Mouse (Mus musculus): Measurements from ENCODE around the gene Esm1. TPM values are rescaled to one million over a fixed set of nuclear protein-coding genes. Genes with fewer than 3 reads are reported as not detected.

Gene Esm1
- polyA plus RNA-seq (2015; fragmentation: Nextera tagmentation; extraction: Ambion mirVana), result 2.7 and 3.1 TPM in 2 replicates

DNA sequence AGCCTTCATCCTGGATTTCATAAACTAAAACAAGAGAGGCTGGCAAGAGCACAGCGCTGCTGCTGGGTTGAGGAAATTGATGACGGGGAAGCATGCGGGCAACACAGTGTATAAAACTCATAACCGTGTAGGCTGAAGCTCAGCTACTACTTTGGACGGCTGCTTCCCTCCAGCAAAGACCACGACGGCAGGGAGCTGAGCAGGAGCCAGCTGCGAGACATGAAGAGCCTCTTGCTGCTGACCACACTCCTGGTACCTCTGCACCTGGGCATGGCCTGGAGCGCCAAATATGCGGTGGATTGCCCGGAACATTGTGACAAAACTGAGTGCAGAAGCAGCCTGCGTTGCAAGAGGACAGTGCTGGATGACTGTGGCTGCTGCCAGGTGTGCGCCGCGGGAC lies at the start of gene Esm1:
TSS of gene Esm1 (plus strand) at position 36 of the 400 bp plus-strand sequence.
- Histone ChIP-seq H3K4me1 (peaks cover 8% of the 10 kb centered on the region), H3K4me3 (replicated peaks) (0 out of 2 replicates have a peak within 1 kb of the TSS, but pooled peaks have one; percentile 4), H3K27me3 (peaks cover 16% of the 10 kb centered on the region), H3K9me3 (replicated peaks) (no peaks in the 10 kb centered on the region), H3K9ac (no peak within 1 kb of the TSS), H3K4me2 (replicated peaks) (peak within 1 kb of the TSS; percentile 19; the same call in 1 of the 2 replicates), H3K27ac (replicated peaks) (no peak within 1 kb of the TSS), H3K36me3 (no peaks in the 10 kb centered on the region)
- no peak for ATAC-seq (ENCODE audit: insufficient number of reproducible peaks, low FRiP score, low TSS enrichment, low read depth)
- WGBS, result 28% methylated on average over 15 of the region's 15 CpGs

DNA sequence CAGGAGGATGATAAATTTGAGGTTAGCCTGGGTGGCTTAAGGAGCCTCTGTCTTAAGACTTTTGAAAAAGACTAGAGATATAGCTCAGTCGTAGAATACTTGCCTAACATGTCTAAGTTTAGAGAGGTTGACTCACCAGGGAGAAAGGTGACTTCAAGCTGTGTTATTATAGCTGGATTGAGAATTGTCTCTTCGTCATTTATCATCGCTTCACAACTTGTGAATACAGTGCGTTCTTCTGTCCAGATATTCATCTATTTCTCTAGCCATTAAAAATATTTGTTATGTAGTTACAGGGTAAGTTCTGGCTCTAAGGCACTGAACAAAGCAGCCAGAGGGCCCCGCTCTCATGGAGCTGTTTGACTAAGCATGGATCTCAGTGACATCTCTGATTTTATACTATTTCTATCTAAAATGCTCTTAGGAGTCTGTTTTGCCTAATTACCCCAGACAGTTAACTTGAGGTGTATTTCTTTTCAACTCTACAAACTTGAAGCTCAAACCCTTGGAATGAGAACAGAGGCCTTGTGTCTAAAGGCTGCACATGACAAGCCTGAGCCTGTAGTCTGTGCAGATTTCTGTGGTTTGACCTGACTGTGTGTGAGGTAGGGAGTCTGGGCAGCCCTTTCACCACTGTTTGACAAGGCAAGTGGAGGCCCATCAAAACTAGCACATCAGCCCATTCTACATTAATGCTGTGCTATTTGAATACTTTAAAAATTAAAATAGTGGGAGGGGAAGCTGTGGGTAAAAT lies 45.0 kb upstream of the Esm1 start:
- Histone ChIP-seq H3K27ac (replicated peaks) (no peak overlapping the region), H3K4me1 (no peaks in the 10 kb centered on the region), H3K36me3 (no peaks in the 10 kb centered on the region), H3K9ac (no peak overlapping the region), H3K4me2 (replicated peaks) (no peak overlapping the region), H3K4me3 (replicated peaks) (no peak overlapping the region), H3K9me3 (replicated peaks) (no peaks in the 10 kb centered on the region), H3K27me3 (no peaks in the 10 kb centered on the region)
- no peak for ATAC-seq (ENCODE audit: insufficient number of reproducible peaks, low FRiP score, low TSS enrichment, low read depth)
- WGBS, result 75% methylated on average over 5 of the region's 5 CpGs

DNA sequence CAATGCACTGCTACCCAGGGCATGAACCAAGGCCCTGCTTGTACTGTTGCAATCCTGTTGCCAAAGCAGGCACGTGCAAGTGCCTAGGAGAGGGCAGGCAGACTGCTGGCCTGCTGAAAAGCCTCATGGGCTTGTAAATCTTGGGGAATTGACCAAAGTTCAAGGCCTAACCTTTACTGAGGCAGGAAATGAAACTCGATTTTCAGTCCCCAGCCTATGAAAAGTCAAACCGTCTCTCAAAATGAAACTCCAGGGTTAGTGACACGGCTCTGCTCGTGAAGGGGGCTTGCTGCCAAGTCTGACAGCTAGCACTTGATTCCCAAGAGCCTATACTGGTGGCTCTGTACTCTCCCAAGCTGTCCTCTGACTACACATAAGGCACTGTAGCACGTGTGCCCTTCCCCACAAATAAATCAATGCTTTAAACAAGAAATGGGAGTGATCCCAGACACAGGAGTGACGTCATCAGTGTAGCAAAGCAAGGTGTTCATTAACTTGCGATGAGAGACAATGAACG lies 41.4 kb upstream of the Esm1 start:
- Histone ChIP-seq H3K4me3 (replicated peaks) (no peak overlapping the region), H3K27me3 (no peaks in the 10 kb centered on the region), H3K9me3 (replicated peaks) (no peaks in the 10 kb centered on the region), H3K27ac (replicated peaks) (no peak overlapping the region), H3K4me2 (replicated peaks) (no peak overlapping the region), H3K36me3 (no peaks in the 10 kb centered on the region), H3K4me1 (no peaks in the 10 kb centered on the region), H3K9ac (no peak overlapping the region)
- WGBS, result 75% methylated on average over 9 of the region's 9 CpGs
- ATAC-seq (ENCODE audit: insufficient number of reproducible peaks, low FRiP score, low TSS enrichment, low read depth), result no peak

DNA sequence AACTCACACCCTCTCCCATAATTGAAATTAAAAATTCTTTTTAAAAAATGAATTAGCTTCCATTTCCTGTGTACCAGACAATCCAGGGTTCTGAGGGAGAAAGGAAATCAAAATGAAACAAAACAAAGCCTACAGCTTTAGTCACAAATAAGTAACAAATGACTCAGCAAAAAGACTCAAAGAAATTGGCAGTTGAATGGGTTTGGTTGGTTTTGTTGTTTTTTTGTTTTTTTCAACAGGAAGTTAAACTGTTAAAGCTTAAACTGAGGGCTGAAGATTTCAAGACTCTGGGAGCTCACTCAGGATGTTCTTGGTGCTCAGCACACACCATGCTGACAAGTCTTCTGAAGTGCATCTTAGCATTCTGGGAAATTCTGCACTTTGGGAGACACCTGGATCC lies 39.2 kb upstream of the Esm1 start:
- Histone ChIP-seq H3K9me3 (replicated peaks) (no peaks in the 10 kb centered on the region), H3K27me3 (no peaks in the 10 kb centered on the region), H3K9ac (no peak overlapping the region), H3K4me1 (no peaks in the 10 kb centered on the region), H3K27ac (replicated peaks) (no peak overlapping the region), H3K4me2 (replicated peaks) (no peak overlapping the region), H3K4me3 (replicated peaks) (no peak overlapping the region), H3K36me3 (no peaks in the 10 kb centered on the region)
- no peak for ATAC-seq (ENCODE audit: insufficient number of reproducible peaks, low FRiP score, low TSS enrichment, low read depth)

DNA sequence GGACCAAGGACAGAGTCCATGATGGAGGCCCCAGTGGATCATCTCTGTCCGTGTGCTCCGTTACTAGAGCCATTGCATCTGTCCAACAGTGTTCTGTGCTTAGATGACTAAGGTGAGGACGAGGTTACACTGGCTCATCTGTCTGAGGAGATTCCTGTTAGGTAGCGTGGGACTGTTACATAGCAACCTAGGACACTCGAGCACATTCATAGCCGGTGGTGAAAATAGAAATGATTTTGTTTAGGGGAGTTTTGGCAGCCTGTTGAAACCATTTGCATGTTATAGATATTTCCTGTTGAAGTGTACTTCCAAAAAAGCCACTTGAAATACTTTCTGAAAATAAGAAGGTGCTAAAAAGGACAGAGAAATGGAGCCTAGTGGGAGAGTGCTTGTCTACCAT lies 35.3 kb upstream of the Esm1 start:
- H3K9me3 ChIP-seq (replicated peaks), result no peaks in the 10 kb centered on the region
- no peak overlapping the region for H3K4me2 ChIP-seq (replicated peaks)
- no peak overlapping the region for H3K4me3 ChIP-seq (replicated peaks)
- H3K36me3 ChIP-seq, result no peaks in the 10 kb centered on the region
- H3K27me3 ChIP-seq, result no peaks in the 10 kb centered on the region
- H3K27ac ChIP-seq (replicated peaks), result no peak overlapping the region
- 0 out of 2 replicates have a peak, but pooled peaks cover 2% of the 10 kb centered on the region for H3K4me1 ChIP-seq
- no peak; the same call in 1 of the 2 replicates for ATAC-seq (ENCODE audit: insufficient number of reproducible peaks, low FRiP score, low TSS enrichment, low read depth)
- 76% methylated on average over 6 of the region's 6 CpGs for WGBS
- no peak overlapping the region for H3K9ac ChIP-seq

DNA sequence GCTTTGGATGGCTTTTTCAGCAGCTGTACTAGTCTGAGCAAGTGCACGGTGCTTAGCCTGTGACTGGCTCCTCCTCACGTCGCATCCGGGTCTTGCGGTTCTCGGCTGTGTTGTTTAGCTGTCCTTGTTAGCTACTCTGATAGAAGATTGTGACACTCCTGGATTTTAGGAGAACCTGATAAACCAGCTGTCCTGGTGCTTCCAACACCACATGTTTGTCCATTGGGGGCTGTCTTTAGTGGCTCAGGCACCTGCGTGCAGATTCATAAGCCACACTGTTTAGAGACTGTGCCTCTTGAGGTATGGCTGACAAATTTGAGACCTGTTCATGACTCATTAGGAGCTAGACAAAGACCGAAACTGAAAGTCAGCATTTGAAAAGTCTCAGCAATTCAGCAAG lies 26.1 kb upstream of the Esm1 start:
- Histone ChIP-seq H3K27ac (replicated peaks) (peak overlapping the region; percentile 29; the same call in 1 of the 2 replicates), H3K9me3 (replicated peaks) (no peaks in the 10 kb centered on the region), H3K4me3 (replicated peaks) (no peak overlapping the region), H3K4me2 (replicated peaks) (no peak overlapping the region), H3K36me3 (no peaks in the 10 kb centered on the region), H3K9ac (no peak overlapping the region), H3K27me3 (no peaks in the 10 kb centered on the region), H3K4me1 (no peaks in the 10 kb centered on the region)
- no peak for ATAC-seq (ENCODE audit: insufficient number of reproducible peaks, low FRiP score, low TSS enrichment, low read depth)
- WGBS, result 74% methylated on average over 8 of the region's 8 CpGs

DNA sequence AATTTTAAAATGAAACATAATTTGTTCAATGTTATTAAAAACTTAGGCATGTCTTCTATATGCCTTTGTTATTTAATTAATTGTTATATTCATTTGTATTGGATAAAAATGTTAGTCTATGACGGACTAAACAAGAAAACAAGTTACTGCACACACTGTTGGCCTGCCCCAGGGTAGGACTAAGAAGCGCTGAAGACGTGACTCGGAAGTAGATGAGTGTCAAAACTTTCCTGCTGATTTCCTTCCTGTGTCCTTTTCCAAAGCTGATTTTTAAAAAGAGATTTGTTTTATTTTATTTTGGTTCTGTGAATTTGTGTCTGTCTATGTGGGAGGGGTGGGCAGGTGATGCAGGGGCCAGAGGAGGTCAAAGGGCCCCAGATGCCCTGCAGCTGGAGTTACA lies 25.7 kb upstream of the Esm1 start:
- no peak overlapping the region for H3K9ac ChIP-seq
- H3K36me3 ChIP-seq, result no peaks in the 10 kb centered on the region
- H3K4me2 ChIP-seq (replicated peaks), result no peak overlapping the region
- ATAC-seq (ENCODE audit: insufficient number of reproducible peaks, low FRiP score, low TSS enrichment, low read depth), result no peak
- no peaks in the 10 kb centered on the region for H3K9me3 ChIP-seq (replicated peaks)
- no peak overlapping the region for H3K27ac ChIP-seq (replicated peaks)
- H3K4me3 ChIP-seq (replicated peaks), result no peak overlapping the region
- no peaks in the 10 kb centered on the region for H3K4me1 ChIP-seq
- no peaks in the 10 kb centered on the region for H3K27me3 ChIP-seq
- 74% methylated on average over 4 of the region's 4 CpGs for WGBS

DNA sequence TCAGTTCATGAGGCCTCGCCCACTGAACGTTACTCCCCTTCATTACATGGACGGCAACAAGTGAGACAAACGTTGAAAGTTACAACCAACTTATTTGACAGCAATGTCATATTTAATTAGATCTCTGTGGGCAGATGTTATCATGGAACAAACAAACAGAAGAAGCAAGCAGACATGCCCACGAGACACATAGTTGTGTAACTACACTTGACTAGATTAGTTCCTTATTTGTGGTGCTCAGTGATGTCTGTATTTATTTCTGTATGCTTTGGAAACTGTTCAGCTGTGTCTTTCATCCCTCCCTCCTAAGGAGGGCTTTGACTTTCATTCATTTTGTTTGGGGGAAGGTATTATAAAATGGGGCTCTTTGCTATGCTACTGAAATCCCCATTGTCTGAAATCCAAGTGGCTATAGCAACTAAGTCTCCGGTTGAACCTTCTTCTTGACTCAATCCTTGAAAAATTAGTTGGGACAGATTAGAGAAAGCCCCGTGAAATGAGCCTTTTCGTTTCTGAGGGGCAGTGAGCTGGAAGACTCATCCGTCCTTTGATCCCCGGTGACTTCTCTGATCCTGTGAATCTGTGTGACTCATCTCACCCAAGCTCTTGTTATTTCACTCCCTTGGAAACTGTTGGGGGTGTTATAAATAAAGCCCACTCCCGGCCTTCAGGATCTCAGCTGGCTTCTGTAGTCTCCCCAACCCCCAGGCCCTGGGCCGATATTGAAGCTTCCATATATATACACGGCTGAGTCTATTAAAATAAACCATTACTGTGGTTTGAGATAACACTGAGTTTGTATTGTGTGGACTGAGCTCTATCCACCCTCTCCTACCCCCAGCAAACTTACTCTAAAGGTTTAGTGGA lies 12.4 kb upstream of the Esm1 start:
- Histone ChIP-seq H3K9me3 (replicated peaks) (no peaks in the 10 kb centered on the region), H3K9ac (no peak overlapping the region), H3K36me3 (no peaks in the 10 kb centered on the region), H3K4me2 (replicated peaks) (no peak overlapping the region), H3K4me1 (no peaks in the 10 kb centered on the region), H3K27me3 (no peaks in the 10 kb centered on the region), H3K27ac (replicated peaks) (no peak overlapping the region), H3K4me3 (replicated peaks) (no peak overlapping the region)
- 60% methylated on average over 13 of the region's 13 CpGs for WGBS
- no peak for ATAC-seq (ENCODE audit: insufficient number of reproducible peaks, low FRiP score, low TSS enrichment, low read depth)

DNA sequence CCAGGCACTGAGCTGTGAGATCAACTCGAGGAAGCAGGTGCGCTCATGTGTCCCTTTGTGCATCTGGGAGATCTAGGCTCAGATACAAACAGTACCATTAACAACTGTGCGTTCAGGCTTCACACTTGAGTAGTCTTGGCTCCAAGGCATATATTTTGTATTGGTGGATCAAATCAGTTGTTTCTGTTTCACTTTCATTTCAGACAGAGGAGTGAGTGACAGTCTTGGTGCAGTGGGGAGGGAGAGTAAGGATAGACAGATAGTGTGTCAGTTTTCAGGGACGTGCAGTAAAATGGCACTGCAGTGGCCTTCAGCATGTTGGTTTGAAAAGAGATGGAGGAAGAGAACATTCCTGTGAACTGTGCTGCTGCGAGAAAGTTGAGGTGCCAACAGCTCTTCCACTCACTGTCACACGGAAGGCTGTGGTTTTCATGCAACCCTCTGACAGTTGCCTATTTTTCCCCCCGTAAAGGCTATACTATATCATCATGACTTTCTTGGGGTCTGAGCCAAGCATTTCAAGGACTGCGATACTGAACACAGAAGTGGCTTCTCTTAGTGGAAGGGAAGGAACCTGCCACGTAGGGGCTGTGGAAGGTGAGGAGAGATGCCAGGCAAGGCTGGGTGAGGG lies 11.5 kb upstream of the Esm1 start:
- Histone ChIP-seq H3K9ac (no peak overlapping the region), H3K4me1 (no peaks in the 10 kb centered on the region), H3K27ac (replicated peaks) (no peak overlapping the region), H3K4me3 (replicated peaks) (no peak overlapping the region), H3K4me2 (replicated peaks) (no peak overlapping the region), H3K36me3 (no peaks in the 10 kb centered on the region), H3K9me3 (replicated peaks) (no peaks in the 10 kb centered on the region), H3K27me3 (no peaks in the 10 kb centered on the region)
- no peak for ATAC-seq (ENCODE audit: insufficient number of reproducible peaks, low FRiP score, low TSS enrichment, low read depth)
- WGBS, result 73% methylated on average over 9 of the region's 9 CpGs

DNA sequence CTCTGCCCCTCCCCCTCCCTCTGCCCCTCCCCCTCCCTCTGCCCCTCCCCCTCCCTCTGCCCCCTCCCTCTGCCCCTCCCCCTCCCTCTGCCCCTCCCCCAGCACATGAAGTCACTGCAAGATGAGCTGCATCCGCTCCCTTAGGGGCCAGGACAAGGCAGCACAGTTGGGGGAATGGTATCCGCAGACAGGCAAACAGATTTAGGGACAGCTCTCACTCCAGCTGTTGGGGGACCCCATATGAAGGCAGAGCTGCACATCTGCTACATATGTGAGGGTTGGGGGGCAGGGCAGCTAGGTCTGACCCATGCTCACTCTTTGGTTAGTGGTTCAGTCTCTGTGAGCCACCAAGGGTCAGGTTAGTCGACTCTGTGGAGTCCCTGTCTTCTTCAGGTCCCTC lies 10.1 kb upstream of the Esm1 start:
- Histone ChIP-seq H3K4me3 (replicated peaks) (no peak overlapping the region), H3K9me3 (replicated peaks) (no peaks in the 10 kb centered on the region), H3K36me3 (no peaks in the 10 kb centered on the region), H3K9ac (no peak overlapping the region), H3K4me1 (no peaks in the 10 kb centered on the region), H3K27ac (replicated peaks) (no peak overlapping the region), H3K27me3 (no peaks in the 10 kb centered on the region), H3K4me2 (replicated peaks) (no peak overlapping the region)
- 55% methylated on average over 3 of the region's 3 CpGs for WGBS
- no peak for ATAC-seq (ENCODE audit: insufficient number of reproducible peaks, low FRiP score, low TSS enrichment, low read depth)

DNA sequence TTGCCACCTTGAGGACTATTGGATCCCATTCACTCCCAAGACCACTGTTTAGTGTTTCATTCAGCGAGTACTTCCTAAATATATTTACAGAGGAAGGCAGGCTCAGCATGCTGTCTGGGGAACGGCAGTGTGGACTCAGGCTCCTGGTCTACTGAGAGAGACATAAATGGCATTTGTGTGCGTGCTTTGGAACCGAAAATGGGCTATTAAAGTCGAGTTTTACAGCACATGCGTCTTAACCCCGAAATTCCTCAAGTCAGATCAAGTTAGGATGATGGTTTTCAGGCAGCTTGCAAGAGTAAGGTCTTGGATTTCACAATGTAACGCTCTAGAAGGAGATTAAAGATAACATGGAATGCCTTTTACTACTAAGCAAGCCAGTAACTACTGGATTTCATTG lies 8.7 kb upstream of the Esm1 start:
- Histone ChIP-seq H3K27ac (replicated peaks) (no peak overlapping the region), H3K36me3 (no peaks in the 10 kb centered on the region), H3K4me2 (replicated peaks) (no peak overlapping the region), H3K9me3 (replicated peaks) (no peaks in the 10 kb centered on the region), H3K9ac (no peak overlapping the region), H3K27me3 (no peaks in the 10 kb centered on the region), H3K4me3 (replicated peaks) (no peak overlapping the region), H3K4me1 (no peaks in the 10 kb centered on the region)
- no peak for ATAC-seq (ENCODE audit: insufficient number of reproducible peaks, low FRiP score, low TSS enrichment, low read depth)
- WGBS, result 33% methylated on average over 8 of the region's 8 CpGs
